Mouse (Mus musculus): ENCODE measurements around the gene Shisa5. TPM values are rescaled to one million over a fixed set of nuclear protein-coding genes. Genes with fewer than 3 reads are reported as not detected.

The Shisa5 gene
- total RNA-seq, 2 experiments from 2014 or later, result 50.6 to 54.3 TPM

DNA sequence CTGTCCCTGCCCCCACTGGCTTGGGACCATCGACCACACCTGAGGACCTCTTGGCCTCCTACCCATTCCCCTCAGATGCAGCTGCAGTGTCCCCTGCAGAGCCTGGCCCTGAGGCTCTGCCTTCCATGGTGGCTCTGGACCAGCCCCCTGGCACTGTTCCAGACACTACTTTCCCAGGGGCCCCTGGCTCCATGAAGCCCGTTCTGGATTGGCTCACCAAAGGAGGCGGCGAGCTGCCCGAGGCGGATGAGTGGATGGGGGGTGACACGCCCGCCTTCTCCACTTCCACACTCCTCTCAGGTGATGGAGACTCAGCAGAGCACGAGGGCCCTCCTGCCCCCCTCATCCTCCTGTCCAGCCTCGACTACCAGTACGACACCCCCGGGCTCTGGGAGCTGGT, 66.6 kb downstream of the Shisa5 start:
- DNase-seq (ENCODE audit: low spot score in 2 of 2), result no peak

DNA sequence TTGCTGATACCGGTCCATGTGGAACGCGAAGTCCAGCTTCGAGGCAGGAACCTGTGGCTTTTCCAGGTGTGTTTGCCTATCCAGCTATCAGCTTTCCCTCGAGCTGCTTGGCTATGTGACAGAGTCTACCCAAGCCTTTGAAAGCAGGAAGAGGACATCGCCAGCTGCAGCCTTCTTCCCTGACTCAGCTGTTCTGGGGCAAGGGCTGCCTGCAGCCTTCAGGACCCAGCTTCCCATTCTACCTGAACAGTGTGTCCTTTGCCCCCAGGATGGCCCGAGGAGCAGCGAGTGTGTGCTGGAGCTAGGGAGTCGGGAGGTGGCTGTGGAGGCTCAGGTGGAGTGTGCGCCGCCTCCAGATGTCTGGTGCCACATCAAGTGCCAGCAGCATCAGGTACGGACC, 67.3 kb downstream of the Shisa5 start:
- no peak for DNase-seq (ENCODE audit: low spot score in 2 of 2)

DNA sequence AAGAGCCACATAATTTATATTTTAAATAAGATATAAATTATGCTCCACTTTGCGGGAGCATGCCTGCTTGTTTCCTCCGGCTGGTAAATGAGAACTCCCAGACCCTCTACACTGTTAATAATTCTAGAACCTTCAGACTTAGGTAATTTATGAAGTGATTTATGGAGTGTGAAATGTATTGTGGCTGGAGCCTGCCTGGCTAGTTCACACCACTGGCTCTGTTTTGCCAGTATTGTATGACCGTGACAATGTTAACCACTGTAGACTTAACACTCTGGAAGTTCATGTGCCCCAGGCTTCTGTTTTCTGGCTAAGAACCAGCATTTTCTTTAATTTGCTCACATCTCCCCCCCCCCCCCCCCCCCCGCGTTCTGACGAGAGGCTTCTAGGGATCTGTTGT, 69.0 kb downstream of the Shisa5 start:
- no peak for DNase-seq (ENCODE audit: low spot score in 2 of 2)

Other genes starting within 250 kb of the Shisa5 start
- 1 to 10 TPM; 6.6 to 9.2 TPM for gene Nckipsd, start 230.2 kb upstream of the Shisa5 start, total RNA-seq (2021)
- gene Celsr3, start 212.2 kb upstream of the Shisa5 start, total RNA-seq (2021), result under 1 TPM; 0.22 to 0.31 TPM
- 10 to 100 TPM in 1 of 2 experiments, 1 to 10 TPM in 1; 9.8 to 11.2 TPM for gene Slc26a6, start 185.3 kb upstream of the Shisa5 start, total RNA-seq (2021)
- gene Tmem89, start 123.9 kb upstream of the Shisa5 start, total RNA-seq (2021), result not detected
- gene Uqcrc1, start 101.9 kb upstream of the Shisa5 start, total RNA-seq (2021), result 100 to 1,000 TPM; 612 to 624 TPM
- gene Col7a1, start 85.0 kb upstream of the Shisa5 start, total RNA-seq (2021), result 10 to 100 TPM; 16.0 to 16.4 TPM
- 1 to 10 TPM; 2.9 to 3.8 TPM for gene Ucn2, start 52.6 kb upstream of the Shisa5 start, total RNA-seq (2021)
- 10 to 100 TPM; 17.2 to 21.4 TPM for gene Pfkfb4, start 46.8 kb upstream of the Shisa5 start, total RNA-seq (2021)
- 10 to 100 TPM; 10.3 to 12.0 TPM for gene Trex1, start 21.2 kb downstream of the Shisa5 start, total RNA-seq (2021)
- gene Atrip, start 35.6 kb downstream of the Shisa5 start, total RNA-seq (2021), result 10 to 100 TPM; 10.4 to 13.5 TPM
- 1 to 10 TPM; 8.6 to 9.1 TPM for gene Ccdc51, start 43.9 kb downstream of the Shisa5 start, total RNA-seq (2021)
- 100 to 1,000 TPM; 186 to 241 TPM for gene Tma7, start 44.0 kb downstream of the Shisa5 start, total RNA-seq (2021)
- 1 to 10 TPM; 8.4 to 9.8 TPM for gene Plxnb1, start 56.8 kb downstream of the Shisa5 start, total RNA-seq (2021)
- not detected for gene Fbxw21, start 123.5 kb downstream of the Shisa5 start, total RNA-seq (2021)
- gene Fbxw13, start 157.4 kb downstream of the Shisa5 start, total RNA-seq (2021), result not detected
- gene Fbxw20, start 196.2 kb downstream of the Shisa5 start, total RNA-seq (2021), result not detected
- gene Fbxw14, start 249.1 kb downstream of the Shisa5 start, total RNA-seq (2021), result not detected